Mouse (Mus musculus): ENCODE data around the gene Armcx1. TPM values are rescaled to one million over a fixed set of nuclear protein-coding genes. Genes with fewer than 3 reads are reported as not detected.
"Not testable (repeated sequence)": the region's sequence is repeated elsewhere in the genome, so short reads cannot be mapped to it uniquely, and the experiment has no call there.

Armcx1 gene
- polyA plus RNA-seq, 1 experiment from 2014 or later = 39.5 TPM

DNA sequence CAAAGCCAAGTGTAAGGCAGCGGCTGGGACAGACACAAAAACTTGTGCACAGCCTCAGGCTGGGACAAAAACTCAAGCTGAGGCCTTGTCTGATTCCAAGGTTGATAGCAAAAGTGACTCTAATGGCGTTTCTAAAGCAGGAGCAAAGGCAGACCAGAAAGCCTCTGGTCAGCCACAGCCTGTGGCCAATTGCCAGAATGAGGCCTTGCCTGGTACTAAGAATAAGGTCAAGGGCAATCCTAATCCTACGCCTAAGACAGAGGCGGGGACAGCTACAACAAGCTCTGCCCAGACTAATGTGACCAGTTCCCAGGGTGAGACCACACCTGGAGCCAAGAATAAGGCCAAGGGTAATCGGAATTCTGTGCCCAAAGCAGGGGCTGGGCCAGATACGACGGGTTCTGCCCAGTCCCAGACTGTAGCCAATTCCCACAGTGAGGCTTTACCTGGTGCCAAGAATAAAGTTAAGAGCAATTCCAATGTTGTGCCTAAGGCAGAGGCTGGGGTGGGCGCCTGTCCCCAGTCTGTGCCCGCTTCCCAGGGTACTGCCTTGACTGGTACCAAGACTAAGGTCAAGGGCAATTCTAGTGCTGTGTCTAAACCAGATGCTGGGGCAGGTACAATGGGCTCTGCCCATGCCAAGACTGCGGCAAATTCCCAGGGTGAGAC lies 26.8 kb upstream of the Armcx1 start:
- peaks cover 76% of the 10 kb centered on the region for H3K36me3 ChIP-seq (ENCODE audit: control insufficient read depth, insufficient read depth, low read length)
- H3K4me1 ChIP-seq (ENCODE audit: control insufficient read depth in 2 of 2, insufficient read depth in 2 of 2, low read length in 2 of 2) = peaks cover 3 to 5% of the 10 kb centered on the region in 2 experiments; a peak in 2 of 4 replicates
- H3K9me3 ChIP-seq (ENCODE audit: control insufficient read depth, low read length) = no peaks in the 10 kb centered on the region
- no peak for ATAC-seq (ENCODE audit: insufficient number of reproducible peaks, insufficient read depth, low FRiP score, low read depth)
- no peak overlapping the region for H3K4me2 ChIP-seq (ENCODE audit: low read length)
- H3K4me3 ChIP-seq (ENCODE audit: control insufficient read depth in 1 of 2, insufficient read depth in 1 of 2, low read depth in 1 of 2, low read length in 2 of 2) = no peak overlapping the region
- H3K27me3 ChIP-seq (ENCODE audit: control insufficient read depth, insufficient read depth, low read length) = no peaks in the 10 kb centered on the region
- H3K27ac ChIP-seq (replicated peaks in 1 of 2; ENCODE audit: control insufficient read depth in 1 of 2, insufficient read depth in 1 of 2, low read depth in 2 of 2, low read length in 2 of 2) = no peak overlapping the region
- WGBS = 86% methylated on average over 10 of the region's 10 CpGs
- H3K9ac ChIP-seq (ENCODE audit: low read length) = no peak overlapping the region

DNA sequence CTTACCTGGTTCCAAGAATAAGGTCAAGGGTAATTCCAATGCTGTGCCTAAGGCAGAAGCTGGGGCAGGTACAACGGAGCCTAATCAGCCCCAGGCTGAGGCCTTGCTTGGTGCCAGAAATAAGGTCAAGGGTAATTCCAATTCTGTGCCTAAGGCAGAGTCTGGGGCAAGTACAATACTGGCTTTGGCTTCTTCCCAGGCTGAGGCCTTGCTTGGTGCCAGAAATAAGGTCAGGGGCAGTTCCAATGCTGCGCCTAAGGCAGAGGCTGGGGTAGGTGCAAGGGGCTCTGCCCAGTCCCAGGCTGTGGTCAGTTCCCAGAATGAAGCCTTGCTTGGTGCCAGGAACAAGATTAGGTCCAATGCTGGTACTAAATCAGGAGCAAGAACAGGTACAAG lies 26.2 kb upstream of the Armcx1 start:
- H3K27ac ChIP-seq (replicated peaks in 1 of 2; ENCODE audit: control insufficient read depth in 1 of 2, insufficient read depth in 1 of 2, low read depth in 2 of 2, low read length in 2 of 2) = no peak overlapping the region
- peaks cover 3 to 5% of the 10 kb centered on the region in 2 experiments; a peak in 2 of 4 replicates for H3K4me1 ChIP-seq (ENCODE audit: control insufficient read depth in 2 of 2, insufficient read depth in 2 of 2, low read length in 2 of 2)
- no peaks in the 10 kb centered on the region for H3K27me3 ChIP-seq (ENCODE audit: control insufficient read depth, insufficient read depth, low read length)
- no peak overlapping the region for H3K4me2 ChIP-seq (ENCODE audit: low read length)
- H3K4me3 ChIP-seq (ENCODE audit: control insufficient read depth in 1 of 2, insufficient read depth in 1 of 2, low read depth in 1 of 2, low read length in 2 of 2) = no peak overlapping the region
- H3K9me3 ChIP-seq (ENCODE audit: control insufficient read depth, low read length) = no peaks in the 10 kb centered on the region
- 76% methylated on average over 2 of the region's 2 CpGs for WGBS
- H3K9ac ChIP-seq (ENCODE audit: low read length) = no peak overlapping the region
- peaks cover 77% of the 10 kb centered on the region for H3K36me3 ChIP-seq (ENCODE audit: control insufficient read depth, insufficient read depth, low read length)
- ATAC-seq (ENCODE audit: insufficient number of reproducible peaks, insufficient read depth, low FRiP score, low read depth) = no peak

DNA sequence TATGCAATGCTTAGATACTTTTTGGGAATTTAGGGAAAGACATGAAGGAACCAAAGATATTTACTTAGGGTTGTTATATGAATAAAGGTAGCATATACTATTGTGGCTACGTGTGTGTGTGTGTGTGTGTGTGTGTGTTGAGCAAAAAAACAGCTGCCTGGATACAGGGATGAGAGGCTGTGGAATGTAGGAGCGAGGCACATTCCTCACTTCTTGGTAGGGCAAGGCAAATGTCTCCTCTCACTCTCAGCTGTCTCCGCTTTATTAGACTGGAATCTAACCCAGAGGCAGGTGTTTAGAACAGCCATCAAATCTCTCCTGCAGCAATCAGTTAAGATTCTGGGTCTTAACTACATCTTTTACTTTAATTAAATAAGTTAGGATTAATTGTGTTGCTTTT lies 900 bp upstream of the Armcx1 start:
- 40% methylated on average over 3 of the region's 3 CpGs for WGBS

DNA sequence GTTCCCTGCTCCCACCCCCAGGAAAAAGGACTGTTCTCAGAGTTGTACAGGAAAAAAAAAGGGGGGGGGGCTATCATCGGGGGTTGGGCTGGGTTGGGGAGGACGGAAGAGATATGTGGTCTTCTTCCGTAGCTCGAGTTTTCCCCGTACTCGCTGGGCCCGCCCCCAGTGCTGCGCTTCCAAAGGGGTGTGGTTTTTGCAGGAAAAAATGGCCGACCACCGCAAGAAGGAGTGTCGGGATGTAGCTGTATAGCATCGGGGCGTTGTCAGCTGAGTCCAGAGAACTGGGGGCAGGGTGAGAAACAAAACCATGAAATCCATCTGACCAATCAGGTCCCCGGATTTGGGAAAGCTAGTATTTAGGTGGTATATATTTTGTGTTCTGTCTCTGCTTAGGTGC lies 761 bp downstream of the Armcx1 start:
- H3K9ac ChIP-seq (ENCODE audit: low read length) = peak overlapping the region; percentile 83
- peak; percentile 76 for ATAC-seq (ENCODE audit: insufficient number of reproducible peaks, insufficient read depth, low FRiP score, low read depth)
- no peaks in the 10 kb centered on the region for H3K9me3 ChIP-seq (ENCODE audit: control insufficient read depth, low read length)
- no peaks in the 10 kb centered on the region for H3K4me1 ChIP-seq (ENCODE audit: control insufficient read depth in 2 of 2, insufficient read depth in 2 of 2, low read length in 2 of 2)
- WGBS = 19% methylated on average over 14 of the region's 14 CpGs
- H3K4me3 ChIP-seq (ENCODE audit: control insufficient read depth in 1 of 2, insufficient read depth in 1 of 2, low read depth in 1 of 2, low read length in 2 of 2) = peak overlapping the region; percentile 59 to 71
- H3K4me2 ChIP-seq (ENCODE audit: low read length) = peak overlapping the region; percentile 63
- peak overlapping the region; percentile 96 to 97 for H3K27ac ChIP-seq (replicated peaks in 1 of 2; ENCODE audit: control insufficient read depth in 1 of 2, insufficient read depth in 1 of 2, low read depth in 2 of 2, low read length in 2 of 2)
- no peaks in the 10 kb centered on the region for H3K27me3 ChIP-seq (ENCODE audit: control insufficient read depth, insufficient read depth, low read length)
- peaks cover 18% of the 10 kb centered on the region for H3K36me3 ChIP-seq (ENCODE audit: control insufficient read depth, insufficient read depth, low read length)

More for the DNA sequence above, 900 bp upstream of the Armcx1 start:
- Histone ChIP-seq H3K4me1 (ENCODE audit: control insufficient read depth in 2 of 2, insufficient read depth in 2 of 2, low read length in 2 of 2) (no peaks in the 10 kb centered on the region), H3K4me2 (ENCODE audit: low read length) (no peak overlapping the region; the same call in 1 of the 2 replicates), H3K9ac (ENCODE audit: low read length) (no peak overlapping the region), H3K27me3 (ENCODE audit: control insufficient read depth, insufficient read depth, low read length) (no peaks in the 10 kb centered on the region), H3K36me3 (ENCODE audit: control insufficient read depth, insufficient read depth, low read length) (peaks cover 18% of the 10 kb centered on the region), H3K9me3 (ENCODE audit: control insufficient read depth, low read length) (no peaks in the 10 kb centered on the region), H3K27ac (replicated peaks in 1 of 2; ENCODE audit: control insufficient read depth in 1 of 2, insufficient read depth in 1 of 2, low read depth in 2 of 2, low read length in 2 of 2) (no peak overlapping the region; a peak in 1 of 4 replicates), H3K4me3 (ENCODE audit: control insufficient read depth in 1 of 2, insufficient read depth in 1 of 2, low read depth in 1 of 2, low read length in 2 of 2) (no peak overlapping the region)
- ATAC-seq (ENCODE audit: insufficient number of reproducible peaks, insufficient read depth, low FRiP score, low read depth) = no peak

DNA sequence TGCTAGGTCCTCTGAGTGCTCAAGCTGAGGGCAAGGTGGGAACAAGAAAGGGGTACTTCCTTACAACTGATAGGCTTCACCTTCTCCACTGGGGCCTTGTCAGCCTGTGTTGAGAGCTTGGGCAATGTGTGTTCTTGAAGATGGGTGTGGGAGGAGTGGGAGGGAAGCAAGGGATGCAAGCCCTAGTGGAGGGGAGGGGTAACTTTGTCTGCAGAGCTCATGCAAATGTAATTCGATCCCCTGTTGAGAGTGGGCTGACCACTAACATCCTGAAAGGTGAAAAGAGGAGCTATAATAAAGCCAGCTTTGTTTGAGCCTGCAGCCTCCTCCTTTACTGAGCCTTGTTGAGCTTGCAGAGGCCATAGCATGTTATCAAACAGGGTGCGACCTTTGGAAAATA lies 6.0 kb downstream of the Armcx1 start:
- not testable (repeated sequence) for H3K9me3 ChIP-seq (ENCODE audit: control insufficient read depth, low read length); H3K4me3 ChIP-seq (ENCODE audit: control insufficient read depth in 1 of 2, insufficient read depth in 1 of 2, low read depth in 1 of 2, low read length in 2 of 2); ATAC-seq (ENCODE audit: insufficient number of reproducible peaks, insufficient read depth, low FRiP score, low read depth); H3K4me2 ChIP-seq (ENCODE audit: low read length); H3K9ac ChIP-seq (ENCODE audit: low read length); H3K27ac ChIP-seq (replicated peaks in 1 of 2; ENCODE audit: control insufficient read depth in 1 of 2, insufficient read depth in 1 of 2, low read depth in 2 of 2, low read length in 2 of 2); H3K4me1 ChIP-seq (ENCODE audit: control insufficient read depth in 2 of 2, insufficient read depth in 2 of 2, low read length in 2 of 2); H3K27me3 ChIP-seq (ENCODE audit: control insufficient read depth, insufficient read depth, low read length)
- H3K36me3 ChIP-seq (ENCODE audit: control insufficient read depth, insufficient read depth, low read length) = peaks cover 18% of the 10 kb centered on the region
- 44% methylated on average over 1 of the region's 2 CpGs for WGBS

DNA sequence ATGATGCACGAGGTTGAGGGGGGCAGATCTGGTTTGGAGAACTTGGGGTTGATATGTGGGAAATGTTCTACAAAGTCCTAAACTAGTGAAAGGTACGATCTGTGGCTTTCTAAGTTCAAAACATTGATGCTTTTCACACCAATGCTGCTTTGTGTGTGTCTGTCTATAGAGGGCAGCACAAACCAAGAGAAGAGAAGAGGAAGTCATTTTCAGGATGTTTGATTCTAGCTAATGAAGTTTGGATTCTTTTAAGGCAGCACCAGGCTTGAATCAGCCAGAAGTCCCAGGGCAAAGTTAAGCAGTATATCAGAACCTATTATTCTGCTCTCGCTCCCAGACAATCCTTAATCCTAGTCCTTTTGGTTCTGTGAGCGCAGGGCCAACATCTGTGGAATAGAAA lies 12.0 kb downstream of the Armcx1 start:
- ATAC-seq (ENCODE audit: insufficient number of reproducible peaks, insufficient read depth, low FRiP score, low read depth) = no peak

DNA sequence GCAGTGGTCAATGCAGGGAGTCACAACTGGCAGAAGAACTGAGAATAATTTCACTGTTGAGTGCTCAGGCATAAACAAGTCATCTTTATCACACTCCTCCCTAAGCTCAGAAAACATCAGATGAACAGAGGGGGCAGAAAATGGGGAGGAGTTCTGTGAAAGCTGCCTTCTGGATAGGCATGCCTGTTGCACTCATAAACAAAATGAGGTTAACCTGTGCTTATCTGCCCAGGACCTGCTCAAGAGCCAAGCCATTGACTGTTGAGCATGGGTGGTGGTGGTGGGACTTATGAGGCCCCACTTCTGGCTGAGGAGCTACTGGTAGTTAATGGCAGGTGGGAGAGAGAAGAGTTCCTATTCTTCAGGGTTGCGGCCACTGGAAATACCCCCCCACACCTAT lies 20.0 kb downstream of the Armcx1 start:
- Histone ChIP-seq H3K4me1 (ENCODE audit: control insufficient read depth in 2 of 2, insufficient read depth in 2 of 2, low read length in 2 of 2) (no peaks in the 10 kb centered on the region), H3K4me2 (ENCODE audit: low read length) (no peak overlapping the region), H3K9me3 (ENCODE audit: control insufficient read depth, low read length) (no peaks in the 10 kb centered on the region), H3K9ac (ENCODE audit: low read length) (no peak overlapping the region), H3K27me3 (ENCODE audit: control insufficient read depth, insufficient read depth, low read length) (no peaks in the 10 kb centered on the region), H3K36me3 (ENCODE audit: control insufficient read depth, insufficient read depth, low read length) (no peaks in the 10 kb centered on the region), H3K4me3 (ENCODE audit: control insufficient read depth in 1 of 2, insufficient read depth in 1 of 2, low read depth in 1 of 2, low read length in 2 of 2) (no peak overlapping the region), H3K27ac (replicated peaks in 1 of 2; ENCODE audit: control insufficient read depth in 1 of 2, insufficient read depth in 1 of 2, low read depth in 2 of 2, low read length in 2 of 2) (no peak overlapping the region)
- WGBS = 89% methylated on average over 1 of the region's 1 CpGs
- ATAC-seq (ENCODE audit: insufficient number of reproducible peaks, insufficient read depth, low FRiP score, low read depth) = no peak

More for the DNA sequence above, 12.0 kb downstream of the Armcx1 start:
- Histone ChIP-seq H3K27ac (replicated peaks in 1 of 2; ENCODE audit: control insufficient read depth in 1 of 2, insufficient read depth in 1 of 2, low read depth in 2 of 2, low read length in 2 of 2) (no peak overlapping the region; a peak in 1 of 4 replicates), H3K9me3 (ENCODE audit: control insufficient read depth, low read length) (no peaks in the 10 kb centered on the region), H3K36me3 (ENCODE audit: control insufficient read depth, insufficient read depth, low read length) (no peaks in the 10 kb centered on the region), H3K4me1 (ENCODE audit: control insufficient read depth in 2 of 2, insufficient read depth in 2 of 2, low read length in 2 of 2) (no peaks in the 10 kb centered on the region), H3K27me3 (ENCODE audit: control insufficient read depth, insufficient read depth, low read length) (no peaks in the 10 kb centered on the region), H3K4me2 (ENCODE audit: low read length) (no peak overlapping the region), H3K9ac (ENCODE audit: low read length) (no peak overlapping the region), H3K4me3 (ENCODE audit: control insufficient read depth in 1 of 2, insufficient read depth in 1 of 2, low read depth in 1 of 2, low read length in 2 of 2) (no peak overlapping the region)
- WGBS = 45% methylated on average over 4 of the region's 4 CpGs

DNA sequence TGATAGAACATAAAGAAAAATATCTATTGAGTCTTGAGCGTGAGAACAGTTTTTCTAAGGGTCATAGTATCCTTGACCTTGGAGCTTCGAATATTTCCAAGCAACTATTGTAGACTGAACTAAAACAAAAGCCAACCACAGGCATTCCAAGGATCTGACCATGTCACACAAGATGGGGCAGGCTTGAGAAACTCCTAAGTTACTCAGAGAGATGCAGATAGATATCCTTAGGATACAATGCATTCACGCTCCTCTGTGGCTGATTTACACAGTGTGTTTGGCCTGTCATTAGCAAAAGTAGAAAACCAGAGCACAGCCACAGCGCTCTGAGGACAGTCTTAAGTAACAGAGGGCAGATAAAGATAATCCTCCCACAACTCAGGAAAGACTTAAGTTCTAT lies 21.4 kb downstream of the Armcx1 start:
- 46% methylated on average over 4 of the region's 4 CpGs for WGBS

More for the DNA sequence above, 21.4 kb downstream of the Armcx1 start:
- H3K9me3 ChIP-seq (ENCODE audit: control insufficient read depth, low read length) = no peaks in the 10 kb centered on the region
- H3K36me3 ChIP-seq (ENCODE audit: control insufficient read depth, insufficient read depth, low read length) = no peaks in the 10 kb centered on the region
- H3K27ac ChIP-seq (replicated peaks in 1 of 2; ENCODE audit: control insufficient read depth in 1 of 2, insufficient read depth in 1 of 2, low read depth in 2 of 2, low read length in 2 of 2) = no peak overlapping the region
- no peak overlapping the region for H3K4me3 ChIP-seq (ENCODE audit: control insufficient read depth in 1 of 2, insufficient read depth in 1 of 2, low read depth in 1 of 2, low read length in 2 of 2)
- H3K27me3 ChIP-seq (ENCODE audit: control insufficient read depth, insufficient read depth, low read length) = no peaks in the 10 kb centered on the region
- ATAC-seq (ENCODE audit: insufficient number of reproducible peaks, insufficient read depth, low FRiP score, low read depth) = no peak
- H3K4me2 ChIP-seq (ENCODE audit: low read length) = no peak overlapping the region
- no peak overlapping the region for H3K9ac ChIP-seq (ENCODE audit: low read length)
- no peaks in the 10 kb centered on the region for H3K4me1 ChIP-seq (ENCODE audit: control insufficient read depth in 2 of 2, insufficient read depth in 2 of 2, low read length in 2 of 2)
